Mouse (Mus musculus) stomach, embryonic 16.5 days (tissue): ENCODE measurements around the gene Crb3. TPM values are rescaled to one million over a fixed set of nuclear protein-coding genes. Genes with fewer than 3 reads are reported as not detected.
A peak's percentile ranks its signal among the peaks of the same experiment; 100 is the strongest.

Source experiments
- ATAC-seq: fragments of 200-750 bp; cut with Nextera tagmentation; 2 replicates; pipeline ENCODE4 v1.8.0; 2017; ENCODE audit warnings: moderate number of reproducible peaks, moderate TSS enrichment; ENCODE audit not compliant: insufficient read depth, low FRiP score
- H3K27ac ChIP-seq: fragments of 300-500 bp; sonication (generic); 2 replicates; pipeline ENCODE4 v1.5.1; 2014; ENCODE audit warnings: low read length
- H3K27me3 ChIP-seq: fragments of 300-500 bp; sonication (generic); 2 replicates; pipeline ENCODE4 v1.6.1; 2014; ENCODE audit warnings: low read length, control low read depth, mixed read lengths; ENCODE audit not compliant: control insufficient read depth, insufficient read depth
- H3K36me3 ChIP-seq: fragments of 300-500 bp; sonication (generic); 2 replicates; pipeline ENCODE4 v1.6.1; 2014; ENCODE audit warnings: low read length; ENCODE audit not compliant: control insufficient read depth, insufficient read depth
- H3K4me1 ChIP-seq: fragments of 300-500 bp; sonication (generic); 2 replicates; pipeline ENCODE4 v1.6.1; 2014; ENCODE audit warnings: low read length, control low read depth, mixed read lengths; ENCODE audit not compliant: control insufficient read depth, insufficient read depth
- H3K4me2 ChIP-seq: fragments of 300-500 bp; sonication (generic); 2 replicates; pipeline ENCODE4 v1.6.1; 2014; ENCODE audit warnings: low read depth, low read length, mixed read lengths
- H3K4me3 ChIP-seq: fragments of 300-500 bp; sonication (generic); replicated peaks from 2 replicates; pipeline ENCODE4 v1.5.1; 2014; ENCODE audit warnings: mild to moderate bottlenecking, low read length
- H3K9ac ChIP-seq: fragments of 300-500 bp; sonication (generic); 2 replicates; pipeline ENCODE4 v1.6.1; 2014; ENCODE audit warnings: low read length
- H3K9me3 ChIP-seq: fragments of 300-500 bp; sonication (generic); replicated peaks from 2 replicates; pipeline ENCODE4 v1.6.1; 2016; ENCODE audit warnings: low read length, control low read depth; ENCODE audit not compliant: control insufficient read depth
- WGBS: fragments of 180-500 bp; shearing (Covaris S2); extraction: QIAGEN DNeasy Blood & Tissue Kit; methylation state at CpG from one replicate; pipeline ENCODE4 v1.1.7; 2014; 5-methylcytosine and 5-hydroxymethylcytosine counted together
- polyA plus RNA-seq: library from polyadenylated mRNA; unstranded; fragments of >200 nt; fragmentation: Nextera tagmentation; extraction: Ambion mirVana; gene quantifications from 2 replicates; pipeline ENCODE4 v1.2.1, GENCODE M21; 2015

Crb3 gene
- 62.6 and 65.5 TPM in 2 replicates for polyA plus RNA-seq

- Histone ChIP-seq H3K4me3 (peak within 1 kb of the TSS; percentile 78), H3K4me2 (peak within 1 kb of the TSS; percentile 94), H3K9ac (peak within 1 kb of the TSS; percentile 86), H3K36me3 (no peaks in the 10 kb centered on the region), H3K4me1 (peaks cover 12% of the 10 kb centered on the region; the same call in 1 of the 2 replicates), H3K27ac (peak within 1 kb of the TSS; percentile 64), H3K9me3 (no peaks in the 10 kb centered on the region), H3K27me3 (peaks cover 18% of the 10 kb centered on the region)
- WGBS = 1% methylated on average over 19 of the region's 22 CpGs
- ATAC-seq = no peak
These were observed at the start of gene Crb3 for GRCm38 (mm10) chr17:57058891-57059485. Crb3 (plus strand) TSS chr17:57059105.

GRCm38 (mm10) chr17:57010911-57011235 lies 48.0 kb upstream of the Crb3 start:
- H3K9ac ChIP-seq = peak overlapping the region; percentile 87
- H3K4me1 ChIP-seq = peaks cover 19% of the 10 kb centered on the region; the same call in 1 of the 2 replicates
- under 1% methylated on average over 19 of the region's 19 CpGs for WGBS
- peaks cover 7% of the 10 kb centered on the region for H3K36me3 ChIP-seq
- no peaks in the 10 kb centered on the region for H3K27me3 ChIP-seq
- H3K4me2 ChIP-seq = peak overlapping the region; percentile 91
- peak overlapping the region; percentile 79 for H3K27ac ChIP-seq
- H3K9me3 ChIP-seq = no peaks in the 10 kb centered on the region
- peak; percentile 42 for ATAC-seq
- peak overlapping the region; percentile 82 for H3K4me3 ChIP-seq

- ATAC-seq = peak; percentile 93
- Histone ChIP-seq H3K4me3 (peak within 1 kb of the TSS; percentile 82), H3K27ac (peak within 1 kb of the TSS; percentile 95), H3K4me2 (peak within 1 kb of the TSS; percentile 91), H3K36me3 (peaks cover 4% of the 10 kb centered on the region; the same call in 1 of the 2 replicates), H3K9ac (peak within 1 kb of the TSS; percentile 87), H3K27me3 (no peaks in the 10 kb centered on the region), H3K4me1 (peaks cover 19% of the 10 kb centered on the region; the same call in 1 of the 2 replicates), H3K9me3 (no peaks in the 10 kb centered on the region)
- under 1% methylated on average over 51 of the region's 51 CpGs for WGBS
These were observed 47.4 kb upstream of the Crb3 start, which contains the start of the genes Gtf2f1 and Gm17949 for GRCm38 (mm10) chr17:57011236-57012141. Gtf2f1 (minus strand) TSS chr17:57011288. Gm17949 (plus strand) TSS chr17:57011469.

- H3K9me3 ChIP-seq = no peaks in the 10 kb centered on the region
- no peak for ATAC-seq
- H3K27me3 ChIP-seq = no peaks in the 10 kb centered on the region
- H3K4me2 ChIP-seq = peak overlapping the region; percentile 74
- H3K4me3 ChIP-seq = peak overlapping the region; percentile 82
- H3K4me1 ChIP-seq = peaks cover 19% of the 10 kb centered on the region; the same call in 1 of the 2 replicates
- H3K27ac ChIP-seq = peak overlapping the region; percentile 95
- H3K36me3 ChIP-seq = peaks cover 3% of the 10 kb centered on the region; the same call in 1 of the 2 replicates
- H3K9ac ChIP-seq = peak overlapping the region; percentile 84
- WGBS = 67% methylated on average over 13 of the region's 13 CpGs
These were observed 46.6 kb upstream of the Crb3 start for GRCm38 (mm10) chr17:57012245-57012795.

- Histone ChIP-seq H3K4me1 (no peaks in the 10 kb centered on the region), H3K27ac (no peak overlapping the region), H3K4me2 (no peak overlapping the region), H3K27me3 (no peaks in the 10 kb centered on the region), H3K9me3 (no peaks in the 10 kb centered on the region), H3K4me3 (no peak overlapping the region), H3K9ac (no peak overlapping the region), H3K36me3 (peaks cover 30% of the 10 kb centered on the region)
- WGBS = 82% methylated on average over 2 of the region's 2 CpGs
- ATAC-seq = no peak
These were observed 39.2 kb upstream of the Crb3 start for GRCm38 (mm10) chr17:57019693-57020092.

- Histone ChIP-seq H3K27ac (no peak overlapping the region), H3K4me2 (no peak overlapping the region), H3K27me3 (no peaks in the 10 kb centered on the region), H3K9me3 (no peaks in the 10 kb centered on the region), H3K36me3 (peaks cover 40% of the 10 kb centered on the region), H3K9ac (no peak overlapping the region), H3K4me3 (no peak overlapping the region), H3K4me1 (no peaks in the 10 kb centered on the region)
- WGBS = 81% methylated on average over 5 of the region's 5 CpGs
- ATAC-seq = no peak
These were observed 37.9 kb upstream of the Crb3 start for GRCm38 (mm10) chr17:57020960-57021359.

- no peak overlapping the region for H3K9ac ChIP-seq
- no peak overlapping the region for H3K27ac ChIP-seq
- H3K4me3 ChIP-seq = no peak overlapping the region
- H3K4me1 ChIP-seq = peaks cover 13% of the 10 kb centered on the region
- H3K9me3 ChIP-seq = no peaks in the 10 kb centered on the region
- H3K4me2 ChIP-seq = no peak overlapping the region
- peaks cover 49% of the 10 kb centered on the region for H3K36me3 ChIP-seq
- ATAC-seq = no peak
- H3K27me3 ChIP-seq = no peaks in the 10 kb centered on the region
- 91% methylated on average over 4 of the region's 4 CpGs for WGBS
These were observed 31.4 kb upstream of the Crb3 start for GRCm38 (mm10) chr17:57027471-57027870.

- Histone ChIP-seq H3K4me3 (peak overlapping the region; percentile 91), H3K9ac (peak overlapping the region; percentile 100), H3K4me1 (peaks cover 13% of the 10 kb centered on the region), H3K27ac (no peak overlapping the region), H3K36me3 (peaks cover 27% of the 10 kb centered on the region), H3K27me3 (no peaks in the 10 kb centered on the region), H3K9me3 (no peaks in the 10 kb centered on the region), H3K4me2 (peak overlapping the region; percentile 98)
- 29% methylated on average over 8 of the region's 8 CpGs for WGBS
- ATAC-seq = no peak
These were observed 29.2 kb upstream of the Crb3 start for GRCm38 (mm10) chr17:57029691-57030090.
